Mouse (Mus musculus): ENCODE measurements around the gene Gopc. TPM values are rescaled to one million over a fixed set of nuclear protein-coding genes. Genes with fewer than 3 reads are reported as not detected.
"Not testable (repeated sequence)": the region's sequence is repeated elsewhere in the genome, so short reads cannot be mapped to it uniquely, and the experiment has no call there.

Gopc gene
- polyA plus RNA-seq, 1 experiment from 2014 or later: 21.1 TPM

- no peaks in the 10 kb centered on the region for H3K4me1 ChIP-seq
- ATAC-seq (ENCODE audit: insufficient number of reproducible peaks, low FRiP score, low TSS enrichment, low read depth): no peak
- H3K4me3 ChIP-seq (replicated peaks): no peak overlapping the region
- H3K9me3 ChIP-seq (replicated peaks): no peaks in the 10 kb centered on the region
- no peaks in the 10 kb centered on the region for H3K27me3 ChIP-seq
- peaks cover 4% of the 10 kb centered on the region for H3K36me3 ChIP-seq
- H3K9ac ChIP-seq: no peak overlapping the region
- no peak overlapping the region for H3K4me2 ChIP-seq (replicated peaks)
- 96% methylated on average over 4 of the region's 4 CpGs for WGBS
- H3K27ac ChIP-seq (replicated peaks): no peak overlapping the region
These were observed 21.6 kb downstream of the Gopc start for GRCm38 (mm10) chr10:52360241-52360735.

- peaks cover 6% of the 10 kb centered on the region for H3K36me3 ChIP-seq
- no peaks in the 10 kb centered on the region for H3K27me3 ChIP-seq
- H3K27ac ChIP-seq (replicated peaks): no peak within 1 kb of the TSS
- H3K9me3 ChIP-seq (replicated peaks): no peaks in the 10 kb centered on the region
- H3K9ac ChIP-seq: no peak within 1 kb of the TSS
- 84% methylated on average over 2 of the region's 2 CpGs for WGBS
- no peak within 1 kb of the TSS for H3K4me3 ChIP-seq (replicated peaks)
- no peak for ATAC-seq (ENCODE audit: insufficient number of reproducible peaks, low FRiP score, low TSS enrichment, low read depth)
- no peaks in the 10 kb centered on the region for H3K4me1 ChIP-seq
- H3K4me2 ChIP-seq (replicated peaks): no peak within 1 kb of the TSS
These were observed 23.5 kb downstream of the Gopc start, which contains the start of gene Gm26741 for GRCm38 (mm10) chr10:52358467-52358866. TSS of gene Gm26741 (plus strand) at chr10:52358767.

DNA sequence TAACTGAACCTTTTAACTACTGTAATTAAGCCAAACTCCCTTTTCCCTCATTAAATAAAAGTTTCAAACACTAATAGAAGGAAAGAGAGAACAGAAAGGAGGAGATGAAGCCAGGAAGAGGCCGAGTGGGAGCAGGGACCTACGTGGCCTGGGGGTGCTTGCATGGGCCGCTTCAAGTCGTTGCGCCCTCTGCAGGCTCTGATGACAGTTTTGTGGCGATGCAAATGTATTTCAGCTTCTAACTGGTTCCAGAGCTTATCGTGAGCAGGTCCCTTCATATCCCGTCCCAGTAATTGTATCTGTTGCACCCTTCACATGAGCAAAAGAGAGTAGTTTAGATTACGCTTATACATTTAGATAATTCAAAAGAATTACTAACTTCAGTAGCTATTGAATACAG, 28.7 kb downstream of the Gopc start:
- Histone ChIP-seq H3K27me3 (no peaks in the 10 kb centered on the region), H3K9ac (no peak overlapping the region), H3K36me3 (peaks cover 29% of the 10 kb centered on the region), H3K9me3 (replicated peaks) (no peaks in the 10 kb centered on the region), H3K4me1 (no peaks in the 10 kb centered on the region), H3K4me3 (replicated peaks) (no peak overlapping the region), H3K4me2 (replicated peaks) (no peak overlapping the region), H3K27ac (replicated peaks) (no peak overlapping the region)
- WGBS: 64% methylated on average over 9 of the region's 9 CpGs
- no peak for ATAC-seq (ENCODE audit: insufficient number of reproducible peaks, low FRiP score, low TSS enrichment, low read depth)

- 94% methylated on average over 4 of the region's 4 CpGs for WGBS
- H3K27ac ChIP-seq (replicated peaks); H3K4me1 ChIP-seq; H3K4me3 ChIP-seq (replicated peaks); ATAC-seq (ENCODE audit: insufficient number of reproducible peaks, low FRiP score, low TSS enrichment, low read depth); H3K4me2 ChIP-seq (replicated peaks); H3K9me3 ChIP-seq (replicated peaks); H3K9ac ChIP-seq; H3K27me3 ChIP-seq: not testable (repeated sequence)
- peaks cover 61% of the 10 kb centered on the region for H3K36me3 ChIP-seq
These were observed 38.6 kb downstream of the Gopc start for GRCm38 (mm10) chr10:52343324-52343723.

- Histone ChIP-seq H3K4me1 (no peaks in the 10 kb centered on the region), H3K4me3 (replicated peaks) (no peak overlapping the region), H3K36me3 (peaks cover 10% of the 10 kb centered on the region), H3K27ac (replicated peaks) (no peak overlapping the region), H3K9ac (no peak overlapping the region), H3K4me2 (replicated peaks) (no peak overlapping the region), H3K27me3 (no peaks in the 10 kb centered on the region), H3K9me3 (replicated peaks) (no peaks in the 10 kb centered on the region)
- 0% methylated on average over 1 of the region's 1 CpGs for WGBS
- no peak for ATAC-seq (ENCODE audit: insufficient number of reproducible peaks, low FRiP score, low TSS enrichment, low read depth)
These were observed 50.9 kb downstream of the Gopc start for GRCm38 (mm10) chr10:52331007-52331406.

- ATAC-seq (ENCODE audit: insufficient number of reproducible peaks, low FRiP score, low TSS enrichment, low read depth): no peak
- WGBS: 88% methylated on average over 3 of the region's 3 CpGs
- Histone ChIP-seq H3K4me1 (no peaks in the 10 kb centered on the region), H3K27ac (replicated peaks) (no peak overlapping the region), H3K9me3 (replicated peaks) (no peaks in the 10 kb centered on the region), H3K27me3 (no peaks in the 10 kb centered on the region), H3K4me2 (replicated peaks) (no peak overlapping the region), H3K4me3 (replicated peaks) (no peak overlapping the region), H3K9ac (no peak overlapping the region), H3K36me3 (peaks cover 25% of the 10 kb centered on the region)
These were observed 60.0 kb downstream of the Gopc start for GRCm38 (mm10) chr10:52321918-52322317.

DNA sequence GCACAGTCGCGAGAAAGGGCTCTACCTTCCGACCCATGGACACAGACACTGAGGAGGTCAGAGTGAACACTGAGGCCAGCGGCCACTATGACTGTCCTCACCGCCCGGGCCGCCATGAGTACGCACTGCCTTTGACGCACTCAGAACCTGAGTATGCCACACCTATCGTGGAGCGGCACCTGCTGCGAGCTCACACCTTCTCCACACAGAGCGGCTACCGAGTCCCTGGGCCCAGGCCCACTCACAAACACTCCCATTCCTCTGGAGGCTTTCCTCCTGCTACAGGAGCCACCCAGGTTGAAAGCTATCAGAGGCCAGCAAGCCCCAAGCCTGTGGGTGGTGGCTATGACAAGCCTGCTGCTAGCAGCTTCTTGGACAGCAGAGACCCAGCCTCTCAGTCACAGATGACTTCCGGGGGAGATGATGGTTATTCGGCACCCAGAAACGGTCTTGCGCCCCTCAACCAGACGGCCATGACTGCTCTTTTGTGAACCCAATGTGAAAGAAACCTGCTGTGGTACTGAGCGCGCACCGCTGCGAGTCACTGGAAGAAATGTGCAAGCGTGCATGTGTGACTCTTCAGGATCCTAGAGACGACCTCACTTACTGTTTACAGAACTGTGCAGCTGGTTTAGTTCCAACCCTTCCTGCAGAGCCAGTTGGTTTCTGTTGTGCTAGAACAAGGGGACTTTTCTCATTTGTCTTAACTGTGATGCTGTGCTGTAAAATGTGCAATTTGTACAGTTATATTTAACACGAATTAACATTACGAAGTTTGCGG, 62.2 kb downstream of the Gopc start:
- Histone ChIP-seq H3K27me3 (no peaks in the 10 kb centered on the region), H3K4me2 (replicated peaks) (no peak overlapping the region), H3K4me3 (replicated peaks) (no peak overlapping the region), H3K36me3 (peaks cover 31% of the 10 kb centered on the region), H3K9ac (no peak overlapping the region), H3K4me1 (no peaks in the 10 kb centered on the region), H3K9me3 (replicated peaks) (no peaks in the 10 kb centered on the region), H3K27ac (replicated peaks) (no peak overlapping the region)
- 93% methylated on average over 28 of the region's 28 CpGs for WGBS
- no peak for ATAC-seq (ENCODE audit: insufficient number of reproducible peaks, low FRiP score, low TSS enrichment, low read depth)

- Histone ChIP-seq H3K4me2 (replicated peaks) (no peak overlapping the region), H3K9me3 (replicated peaks) (no peaks in the 10 kb centered on the region), H3K36me3 (peaks cover 15% of the 10 kb centered on the region), H3K27ac (replicated peaks) (no peak overlapping the region), H3K4me3 (replicated peaks) (no peak overlapping the region), H3K4me1 (no peaks in the 10 kb centered on the region), H3K27me3 (no peaks in the 10 kb centered on the region), H3K9ac (no peak overlapping the region)
- WGBS: 47% methylated on average over 8 of the region's 8 CpGs
- no peak for ATAC-seq (ENCODE audit: insufficient number of reproducible peaks, low FRiP score, low TSS enrichment, low read depth)
These were observed 72.7 kb downstream of the Gopc start for GRCm38 (mm10) chr10:52309196-52309595.

DNA sequence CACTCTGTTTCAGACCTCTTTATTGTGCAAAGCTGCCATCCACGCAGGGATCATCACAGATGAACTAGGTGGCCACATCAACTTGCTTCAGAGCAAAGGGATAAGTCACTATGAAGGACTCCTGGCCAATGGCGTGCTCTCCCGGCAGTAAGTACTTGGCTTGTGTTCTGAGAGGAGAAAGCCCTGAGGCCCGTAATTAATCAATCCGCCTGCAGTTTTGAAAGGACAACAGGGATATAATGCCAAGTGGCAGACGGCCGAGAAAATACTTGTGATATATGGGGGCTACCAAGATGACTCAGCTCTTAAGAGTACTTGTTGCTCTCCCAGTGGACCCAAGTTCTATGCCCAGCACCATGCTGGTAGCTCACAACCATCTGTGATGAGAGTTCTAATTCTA, 77.3 kb downstream of the Gopc start:
- Histone ChIP-seq H3K4me2 (replicated peaks) (no peak overlapping the region), H3K4me1 (no peaks in the 10 kb centered on the region), H3K9me3 (replicated peaks) (no peaks in the 10 kb centered on the region), H3K27ac (replicated peaks) (no peak overlapping the region), H3K9ac (no peak overlapping the region), H3K27me3 (no peaks in the 10 kb centered on the region), H3K4me3 (replicated peaks) (no peak overlapping the region), H3K36me3 (no peaks in the 10 kb centered on the region)
- no peak for ATAC-seq (ENCODE audit: insufficient number of reproducible peaks, low FRiP score, low TSS enrichment, low read depth)
- WGBS: 66% methylated on average over 7 of the region's 7 CpGs

GRCm38 (mm10) chr10:52302271-52302670, 79.7 kb downstream of the Gopc start:
- no peak for ATAC-seq (ENCODE audit: insufficient number of reproducible peaks, low FRiP score, low TSS enrichment, low read depth)

GRCm38 (mm10) chr10:52301766-52302165, 80.2 kb downstream of the Gopc start:
- H3K4me2 ChIP-seq (replicated peaks): no peak overlapping the region
- ATAC-seq (ENCODE audit: insufficient number of reproducible peaks, low FRiP score, low TSS enrichment, low read depth): no peak
- 85% methylated on average over 4 of the region's 4 CpGs for WGBS
- no peaks in the 10 kb centered on the region for H3K9me3 ChIP-seq (replicated peaks)
- no peak overlapping the region for H3K9ac ChIP-seq
- no peak overlapping the region for H3K27ac ChIP-seq (replicated peaks)
- no peaks in the 10 kb centered on the region for H3K4me1 ChIP-seq
- no peak overlapping the region for H3K4me3 ChIP-seq (replicated peaks)
- H3K27me3 ChIP-seq: no peaks in the 10 kb centered on the region
- H3K36me3 ChIP-seq: no peaks in the 10 kb centered on the region

More at GRCm38 (mm10) chr10:52302271-52302670, 79.7 kb downstream of the Gopc start:
- Histone ChIP-seq H3K36me3 (no peaks in the 10 kb centered on the region), H3K27me3 (no peaks in the 10 kb centered on the region), H3K4me1 (no peaks in the 10 kb centered on the region), H3K4me2 (replicated peaks) (no peak overlapping the region), H3K9me3 (replicated peaks) (no peaks in the 10 kb centered on the region), H3K4me3 (replicated peaks) (no peak overlapping the region), H3K9ac (no peak overlapping the region), H3K27ac (replicated peaks) (no peak overlapping the region)

DNA sequence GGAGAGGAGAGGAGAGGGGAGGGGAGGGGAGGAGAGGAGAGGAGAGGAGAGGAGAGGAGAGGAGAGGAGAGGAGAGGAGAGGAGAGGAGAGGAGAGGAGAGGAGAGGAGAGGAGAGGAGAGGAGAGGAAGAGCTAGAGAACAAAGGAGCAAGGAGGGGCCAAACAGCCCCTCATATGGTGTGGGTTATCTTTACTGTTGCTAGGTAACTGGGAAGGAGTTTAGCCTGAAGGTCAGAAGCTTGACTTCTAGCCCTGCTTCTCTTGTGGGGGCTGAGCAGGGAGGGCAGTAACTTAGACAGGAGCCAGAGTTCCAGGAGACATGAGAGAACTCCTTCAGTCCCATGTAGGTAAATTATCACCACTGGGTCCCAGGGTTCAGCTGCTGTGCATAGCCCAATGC, 83.4 kb downstream of the Gopc start:
- not testable (repeated sequence) for H3K9me3 ChIP-seq (replicated peaks); H3K27me3 ChIP-seq; H3K27ac ChIP-seq (replicated peaks); H3K9ac ChIP-seq; H3K4me3 ChIP-seq (replicated peaks); H3K4me2 ChIP-seq (replicated peaks); H3K36me3 ChIP-seq; ATAC-seq (ENCODE audit: insufficient number of reproducible peaks, low FRiP score, low TSS enrichment, low read depth); H3K4me1 ChIP-seq

All from embryonic facial prominence, embryonic 15.5 days (tissue).